14 mouse cellular contexts compared by ENCODE assay signal in genomic region chr2:141289059-141289713, GRCm38 (mm10).
DNase-seq lines count a peak whose midpoint lies in the region; ATAC-seq and TF ChIP-seq lines count a peak whose summit lies in the region.
"Had no signal": no experiment of that assay in that cellular context is flagged by ENCODE, and none has a peak within 500 bp of the region (broad histone marks: within the 10 kb centered on the region; RNA-seq: fewer than 3 reads in every experiment).

No protein-coding gene starts in this region.

- H3K27ac ChIP-seq in heart, adult 2 months: peak overlapping the region; percentile 1; the same call in 1 of the 2 replicates
- H3K27ac ChIP-seq in heart, embryonic 11.5 days (ENCODE audit: low read depth, low read length): no peak overlapping the region
- H3K27ac ChIP-seq in intestine, embryonic 16.5 days (ENCODE audit: low read length): peak overlapping the region; percentile 81
- H3K27ac ChIP-seq: embryonic facial prominence, embryonic 10.5 days had no signal

- peak in 1 of 2 experiments; percentile 9 for DNase-seq in heart, adult 2 months
- peak; percentile 53 for DNase-seq in kidney, postnatal 10 days
- peak; percentile 67 for DNase-seq in lung, postnatal 36 days
- DNase-seq in MN1 (ENCODE audit: low spot score): no peak
- DNase-seq in layer of hippocampus, postnatal 10 days (ENCODE audit: low spot score in 2 of 2): no peak
- DNase-seq in embryo, embryonic 10.5 days (ENCODE audit: low spot score): no peak
- DNase-seq: layer of hippocampus, adult 9-11 months; thymus, postnatal 25 days had no signal

- WGBS in heart, adult 2 months: 59% methylated on average over 2 of the region's 2 CpGs
- WGBS in heart, embryonic 11.5 days (ENCODE audit: insufficient replicate concordance): 35% methylated on average over 2 of the region's 2 CpGs
- 29% methylated on average over 2 of the region's 2 CpGs for WGBS in intestine, embryonic 16.5 days

- H3K9me3 ChIP-seq in heart, embryonic 11.5 days (replicated peaks; ENCODE audit: control insufficient read depth, low read length): no peaks in the 10 kb centered on the region
- no peaks in the 10 kb centered on the region for H3K9me3 ChIP-seq in intestine, embryonic 16.5 days (ENCODE audit: control insufficient read depth, low read length)
- H3K9me3 ChIP-seq: embryonic facial prominence, embryonic 10.5 days; megakaryocyte, embryonic 14.5 days had no signal

- no peak for TF ChIP-seq EP300 in heart, adult 2 months (IDR thresholded peaks at IDR 0.05; ENCODE audit: insufficient read depth, low read depth, low read length)

- TF ChIP-seq POLR2A in heart, adult 2 months (IDR thresholded peaks at IDR 0.05; ENCODE audit: insufficient read depth, low read depth, low read length): no peak

- intact Hi-C loops in heart, adult 2 months (cut with DNase I): no loop called here

- no peak overlapping the region for H3K9ac ChIP-seq in heart, adult 2 months (ENCODE audit: low read depth, low read length)
- H3K9ac ChIP-seq in heart, embryonic 11.5 days (ENCODE audit: low read depth, low read length): no peak overlapping the region
- H3K9ac ChIP-seq in intestine, embryonic 16.5 days (ENCODE audit: low read depth, low read length): no peak overlapping the region

- peaks cover 4% of the 10 kb centered on the region; the same call in 1 of the 2 replicates for H3K36me3 ChIP-seq in heart, adult 2 months (ENCODE audit: control insufficient read depth, insufficient read depth, low read length)
- no peaks in the 10 kb centered on the region for H3K36me3 ChIP-seq in heart, embryonic 11.5 days (ENCODE audit: control insufficient read depth, insufficient read depth, low read length)
- no peaks in the 10 kb centered on the region for H3K36me3 ChIP-seq in intestine, embryonic 16.5 days (ENCODE audit: control insufficient read depth, insufficient read depth, low read length)
- H3K36me3 ChIP-seq: embryonic facial prominence, embryonic 10.5 days had no signal

- H3K4me2 ChIP-seq in heart, embryonic 11.5 days: no peak overlapping the region
- H3K4me2 ChIP-seq in intestine, embryonic 16.5 days (ENCODE audit: low read depth, low read length): no peak overlapping the region
- H3K4me2 ChIP-seq: liver, embryonic 11.5 days had no signal

- no peaks in the 10 kb centered on the region for H3K79me2 ChIP-seq in heart, adult 2 months (replicated peaks; ENCODE audit: control insufficient read depth, insufficient read depth, low read length)

- no peak for ATAC-seq in heart, embryonic 11.5 days (replicated peaks; ENCODE audit: insufficient number of reproducible peaks, low FRiP score, low TSS enrichment)
- peak; percentile 93 for ATAC-seq in intestine, embryonic 16.5 days

- no peak for TF ChIP-seq CTCF in heart, adult 2 months (IDR thresholded peaks at IDR 0.05)

- H3K4me1 ChIP-seq in heart, adult 2 months (ENCODE audit: control insufficient read depth, insufficient read depth, low read length): peaks cover 1% of the 10 kb centered on the region
- H3K4me1 ChIP-seq in heart, embryonic 11.5 days (ENCODE audit: control insufficient read depth, insufficient read depth, low read length): peaks cover 11% of the 10 kb centered on the region
- H3K4me1 ChIP-seq in intestine, embryonic 16.5 days (ENCODE audit: control insufficient read depth, insufficient read depth, low read length): peaks cover 11% of the 10 kb centered on the region
- H3K4me1 ChIP-seq: megakaryocyte, embryonic 14.5 days had no signal

- no peak overlapping the region for H3K4me3 ChIP-seq in heart, adult 2 months
- no peak overlapping the region for H3K4me3 ChIP-seq in heart, embryonic 11.5 days (ENCODE audit: low read depth, low read length)
- H3K4me3 ChIP-seq in intestine, embryonic 16.5 days (ENCODE audit: low read length): no peak overlapping the region
- H3K4me3 ChIP-seq: embryonic facial prominence, embryonic 10.5 days; megakaryocyte, embryonic 14.5 days; myocyte had no signal

- no peaks in the 10 kb centered on the region for H3K27me3 ChIP-seq in heart, adult 2 months (ENCODE audit: control insufficient read depth, insufficient read depth, low read length)
- no peaks in the 10 kb centered on the region for H3K27me3 ChIP-seq in heart, embryonic 11.5 days (ENCODE audit: control insufficient read depth, insufficient read depth, low read length)
- H3K27me3 ChIP-seq in intestine, embryonic 16.5 days (replicated peaks; ENCODE audit: control insufficient read depth, insufficient read depth, low read length): no peaks in the 10 kb centered on the region
- H3K27me3 ChIP-seq: megakaryocyte, embryonic 14.5 days had no signal

Comparison
In these comparisons a context has a peak if more than half of its experiments do, and no peak if none do; other contexts are left out.
1. DNase-seq: peak in kidney, postnatal 10 days (single experiment) and lung, postnatal 36 days (single experiment); none in MN1 (single experiment), layer of hippocampus, postnatal 10 days (0 of 2) and embryo, embryonic 10.5 days (single experiment).